Mouse (Mus musculus): ENCODE results near the gene Col19a1. TPM values are rescaled to one million over a fixed set of nuclear protein-coding genes. Genes with fewer than 3 reads are reported as not detected.
A peak's percentile ranks its signal among the peaks of the same experiment; 100 is the strongest.

Gene Col19a1
- polyA plus RNA-seq, 1 experiment = not detected

DNA sequence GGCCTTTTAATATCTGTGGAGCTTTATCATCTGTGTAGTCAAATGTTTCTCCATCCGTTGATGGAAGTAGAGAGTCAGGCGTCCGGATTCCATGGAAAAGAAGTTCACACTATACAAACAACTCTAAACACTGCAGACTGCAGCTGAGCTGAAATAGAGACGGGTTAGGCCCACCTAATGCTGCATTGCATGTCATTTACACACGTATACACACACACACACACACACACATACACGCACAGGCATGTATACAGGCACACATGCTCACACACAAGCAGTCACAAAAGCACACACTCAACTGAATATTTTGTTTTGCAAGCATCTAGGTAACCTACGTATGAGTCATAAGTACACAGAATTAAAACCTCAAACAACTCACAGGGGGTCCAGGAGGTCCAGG, 284.2 kb downstream of the Col19a1 start:
- no peak overlapping the region for H3K27ac ChIP-seq (ENCODE audit: insufficient read depth, low read depth, low read length)
- WGBS = 83% methylated on average over 7 of the region's 7 CpGs
- H3K4me1 ChIP-seq (ENCODE audit: control insufficient read depth, insufficient read depth, low read length) = no peaks in the 10 kb centered on the region
- TF ChIP-seq POLR2A (IDR thresholded peaks at IDR 0.05; ENCODE audit: insufficient read depth, low read depth, low read length) (no peak), CTCF (IDR thresholded peaks at IDR 0.05; ENCODE audit: insufficient read depth, low read depth, low read length) (no peak)
- H3K4me3 ChIP-seq (ENCODE audit: insufficient read depth, low read depth, low read length) = no peak overlapping the region

DNA sequence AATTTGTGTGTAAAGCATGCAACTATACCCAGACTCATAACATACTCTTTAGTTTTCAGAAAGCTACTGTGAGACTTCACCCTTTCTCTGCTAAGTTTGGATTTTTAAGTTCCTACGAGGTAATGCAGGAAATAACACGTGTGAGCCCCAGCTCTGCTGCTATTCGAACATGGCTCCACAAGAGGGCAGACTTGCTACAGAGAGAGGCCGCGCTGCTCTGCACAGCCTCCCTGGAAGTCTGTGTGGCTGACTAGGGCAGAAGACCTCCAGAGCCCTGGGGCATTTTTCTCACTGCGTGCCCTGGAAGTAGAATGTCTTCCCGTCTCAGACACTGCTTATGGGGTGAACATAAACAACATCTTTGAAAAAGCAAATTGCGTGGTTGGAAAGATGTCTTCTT, 284.6 kb downstream of the Col19a1 start:
- H3K4me3 ChIP-seq (ENCODE audit: insufficient read depth, low read depth, low read length) = no peak overlapping the region
- TF ChIP-seq POLR2A (IDR thresholded peaks at IDR 0.05; ENCODE audit: insufficient read depth, low read depth, low read length) (no peak), CTCF (IDR thresholded peaks at IDR 0.05; ENCODE audit: insufficient read depth, low read depth, low read length) (peak; percentile 62)
- no peaks in the 10 kb centered on the region for H3K4me1 ChIP-seq (ENCODE audit: control insufficient read depth, insufficient read depth, low read length)
- WGBS = 11% methylated on average over 8 of the region's 8 CpGs
- no peak overlapping the region for H3K27ac ChIP-seq (ENCODE audit: insufficient read depth, low read depth, low read length)

DNA sequence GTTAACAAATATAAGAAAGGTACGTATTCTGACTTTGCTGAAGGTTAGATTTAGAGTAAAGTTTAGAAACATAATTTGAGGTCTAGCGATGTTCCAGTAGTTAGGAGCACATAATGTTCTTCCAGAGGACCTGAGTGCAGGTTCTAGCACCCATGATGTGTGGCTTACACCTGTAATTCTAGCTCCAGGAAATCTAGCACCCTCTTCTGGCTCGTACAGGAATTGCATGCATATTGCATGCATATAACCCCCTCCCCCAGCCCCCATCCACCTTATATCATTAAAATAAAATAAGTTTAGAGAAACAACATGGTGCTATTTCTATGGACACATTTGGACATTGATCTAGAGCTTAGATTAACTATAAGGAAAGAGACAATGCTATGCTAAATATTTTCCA, 286.6 kb downstream of the Col19a1 start:
- H3K4me1 ChIP-seq (ENCODE audit: control insufficient read depth, insufficient read depth, low read length) = no peaks in the 10 kb centered on the region
- H3K4me3 ChIP-seq (ENCODE audit: insufficient read depth, low read depth, low read length) = no peak overlapping the region
- no peak for TF ChIP-seq CTCF (IDR thresholded peaks at IDR 0.05; ENCODE audit: insufficient read depth, low read depth, low read length)
- no peak for TF ChIP-seq POLR2A (IDR thresholded peaks at IDR 0.05; ENCODE audit: insufficient read depth, low read depth, low read length)
- no peak overlapping the region for H3K27ac ChIP-seq (ENCODE audit: insufficient read depth, low read depth, low read length)
- 97% methylated on average over 3 of the region's 3 CpGs for whole genome bisulfite sequencing

DNA sequence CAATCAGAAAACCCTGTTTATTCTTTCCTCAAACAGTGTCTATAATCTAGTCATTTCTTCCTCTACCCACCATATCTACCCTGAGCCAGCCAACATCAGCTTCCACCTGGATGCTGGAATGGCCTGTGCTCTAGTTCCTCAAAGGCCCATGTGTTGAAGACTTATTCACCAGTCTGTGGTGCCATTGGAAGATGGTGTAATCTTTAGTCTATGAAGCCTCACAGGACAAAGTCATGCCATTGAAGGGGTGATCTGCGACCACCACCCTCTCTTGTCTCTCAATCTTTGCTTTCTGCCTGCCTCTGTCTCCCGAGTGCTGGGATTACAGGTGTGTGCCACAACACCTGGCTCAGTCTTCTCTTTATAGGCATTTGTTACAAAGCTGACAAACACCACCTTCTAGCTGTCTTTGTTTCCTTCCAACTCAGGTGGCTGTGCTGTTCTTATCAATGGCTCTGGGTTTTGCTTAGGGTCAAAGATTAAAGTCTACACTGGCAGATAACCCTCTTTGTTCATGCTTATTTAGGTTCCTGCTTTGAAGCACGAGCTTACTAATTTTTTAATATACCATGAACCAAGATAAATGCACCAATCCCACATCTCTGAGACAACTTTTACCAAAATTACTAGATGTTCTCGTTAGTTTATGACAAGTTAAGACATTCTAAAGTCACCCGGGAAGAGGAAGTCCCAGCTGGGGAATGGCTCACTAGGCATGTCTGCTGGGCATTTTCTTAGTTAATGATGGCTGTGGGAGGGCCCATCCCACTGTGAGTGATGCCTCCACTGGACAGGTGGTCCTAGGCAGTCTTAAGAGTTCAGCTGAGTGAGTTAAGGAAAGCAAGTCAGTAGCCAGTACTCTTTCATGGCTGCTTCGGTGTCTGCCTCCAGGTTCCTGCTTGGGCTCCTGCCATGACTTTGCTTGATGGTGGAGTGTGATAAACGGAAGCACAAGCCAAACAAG, 292.0 kb downstream of the Col19a1 start:
- 84% methylated on average over 7 of the region's 7 CpGs for WGBS
- no peak overlapping the region for H3K27ac ChIP-seq (ENCODE audit: insufficient read depth, low read depth, low read length)
- H3K4me3 ChIP-seq (ENCODE audit: insufficient read depth, low read depth, low read length) = no peak overlapping the region
- no peaks in the 10 kb centered on the region for H3K4me1 ChIP-seq (ENCODE audit: control insufficient read depth, insufficient read depth, low read length)
- no peak for TF ChIP-seq CTCF (IDR thresholded peaks at IDR 0.05; ENCODE audit: insufficient read depth, low read depth, low read length)
- no peak for TF ChIP-seq POLR2A (IDR thresholded peaks at IDR 0.05; ENCODE audit: insufficient read depth, low read depth, low read length)

DNA sequence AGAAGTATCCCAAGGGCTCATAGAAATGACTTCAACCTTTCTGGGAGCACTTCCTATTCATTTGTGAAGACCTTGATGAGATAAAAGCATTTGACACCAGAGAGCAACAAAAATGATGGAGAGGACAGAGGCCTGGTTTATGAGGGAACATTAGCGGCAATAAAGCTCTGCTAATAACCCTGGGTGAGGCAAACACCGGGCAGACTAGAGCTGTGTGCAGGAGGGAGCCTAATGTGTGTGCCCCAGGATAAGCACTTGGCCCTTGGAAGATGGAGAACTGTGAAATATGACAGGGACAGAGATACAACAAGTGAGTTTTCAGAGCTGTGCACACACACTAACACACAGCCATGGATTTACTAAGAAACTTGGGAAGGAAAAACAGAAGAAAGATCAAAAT, 294.8 kb downstream of the Col19a1 start:
- no peaks in the 10 kb centered on the region for H3K4me1 ChIP-seq (ENCODE audit: control insufficient read depth, insufficient read depth, low read length)
- WGBS = 82% methylated on average over 2 of the region's 2 CpGs
- TF ChIP-seq CTCF (IDR thresholded peaks at IDR 0.05; ENCODE audit: insufficient read depth, low read depth, low read length) (no peak), POLR2A (IDR thresholded peaks at IDR 0.05; ENCODE audit: insufficient read depth, low read depth, low read length) (no peak)
- H3K4me3 ChIP-seq (ENCODE audit: insufficient read depth, low read depth, low read length) = no peak overlapping the region
- no peak overlapping the region for H3K27ac ChIP-seq (ENCODE audit: insufficient read depth, low read depth, low read length)

DNA sequence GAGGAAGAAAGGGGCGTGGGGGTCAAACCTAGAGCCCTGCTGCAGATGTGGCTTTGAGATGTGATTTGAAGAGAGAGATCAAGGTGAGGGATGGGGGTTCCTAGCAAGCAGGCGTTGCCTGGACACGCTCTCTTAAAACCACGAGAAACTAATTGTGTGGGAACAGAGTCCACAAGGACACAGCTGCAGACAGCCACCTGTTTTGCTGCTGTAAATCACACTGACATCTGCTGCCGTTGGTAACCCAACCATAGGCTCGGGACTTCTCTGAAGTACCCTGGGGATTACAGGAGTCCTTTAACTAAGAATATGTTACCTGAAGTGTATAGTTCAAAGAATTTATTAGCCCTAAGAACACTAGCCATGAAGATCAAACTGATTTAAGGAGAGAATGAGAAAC, 300.9 kb downstream of the Col19a1 start:
- no peaks in the 10 kb centered on the region for H3K4me1 ChIP-seq (ENCODE audit: control insufficient read depth, insufficient read depth, low read length)
- 73% methylated on average over 6 of the region's 6 CpGs for WGBS

DNA sequence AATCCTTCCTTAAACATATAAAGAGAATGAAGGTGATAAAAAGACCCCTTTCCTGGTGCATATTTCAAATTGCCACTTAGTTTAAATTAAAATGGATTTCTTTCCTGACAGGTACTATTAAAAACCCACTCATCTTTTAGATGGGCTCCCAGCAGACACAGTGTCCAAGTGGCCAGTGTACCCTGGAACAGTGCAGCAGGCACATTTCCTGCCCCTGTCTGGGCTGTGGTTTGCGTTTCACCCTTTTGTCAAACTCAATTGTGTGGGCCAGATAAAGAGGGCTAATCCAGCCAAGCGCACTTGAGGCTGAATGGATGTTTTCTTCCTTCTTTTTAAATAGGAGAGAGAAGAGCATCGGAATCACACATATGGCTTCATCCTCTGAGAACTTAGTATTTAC, 320.2 kb downstream of the Col19a1 start:
- Histone ChIP-seq H3K4me3 (ENCODE audit: insufficient read depth, low read depth, low read length) (no peak overlapping the region), H3K4me1 (ENCODE audit: control insufficient read depth, insufficient read depth, low read length) (no peaks in the 10 kb centered on the region), H3K27ac (ENCODE audit: insufficient read depth, low read depth, low read length) (no peak overlapping the region)
- 48% methylated on average over 3 of the region's 3 CpGs for WGBS
- TF ChIP-seq CTCF (IDR thresholded peaks at IDR 0.05; ENCODE audit: insufficient read depth, low read depth, low read length) (no peak), POLR2A (IDR thresholded peaks at IDR 0.05; ENCODE audit: insufficient read depth, low read depth, low read length) (no peak)

More for the DNA sequence above, 300.9 kb downstream of the Col19a1 start:
- TF ChIP-seq POLR2A (IDR thresholded peaks at IDR 0.05; ENCODE audit: insufficient read depth, low read depth, low read length) (no peak), CTCF (IDR thresholded peaks at IDR 0.05; ENCODE audit: insufficient read depth, low read depth, low read length) (no peak)
- H3K4me3 ChIP-seq (ENCODE audit: insufficient read depth, low read depth, low read length) = no peak overlapping the region
- H3K27ac ChIP-seq (ENCODE audit: insufficient read depth, low read depth, low read length) = no peak overlapping the region

DNA sequence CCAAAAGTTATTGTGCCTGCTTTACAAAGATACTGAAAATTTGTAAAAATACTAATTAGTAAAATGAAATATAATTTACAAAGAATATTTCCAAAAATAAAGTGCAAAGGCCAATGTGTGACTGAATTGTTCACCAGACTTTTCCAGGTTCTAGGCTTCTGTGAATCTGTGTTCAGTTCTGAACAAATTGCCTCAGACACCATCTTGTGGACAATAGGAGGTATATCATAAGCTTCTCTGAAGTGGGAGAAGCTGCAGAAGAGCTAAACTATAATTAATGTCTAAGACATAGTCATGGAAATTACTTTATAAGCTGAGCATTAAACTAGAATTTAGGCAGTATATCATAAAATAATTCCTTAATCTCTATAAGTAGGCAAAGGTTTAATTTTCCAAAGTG, 326.1 kb downstream of the Col19a1 start:
- TF ChIP-seq POLR2A (IDR thresholded peaks at IDR 0.05; ENCODE audit: insufficient read depth, low read depth, low read length) (no peak), CTCF (IDR thresholded peaks at IDR 0.05; ENCODE audit: insufficient read depth, low read depth, low read length) (no peak)
- Histone ChIP-seq H3K4me1 (ENCODE audit: control insufficient read depth, insufficient read depth, low read length) (no peaks in the 10 kb centered on the region), H3K4me3 (ENCODE audit: insufficient read depth, low read depth, low read length) (no peak overlapping the region), H3K27ac (ENCODE audit: insufficient read depth, low read depth, low read length) (no peak overlapping the region)

DNA sequence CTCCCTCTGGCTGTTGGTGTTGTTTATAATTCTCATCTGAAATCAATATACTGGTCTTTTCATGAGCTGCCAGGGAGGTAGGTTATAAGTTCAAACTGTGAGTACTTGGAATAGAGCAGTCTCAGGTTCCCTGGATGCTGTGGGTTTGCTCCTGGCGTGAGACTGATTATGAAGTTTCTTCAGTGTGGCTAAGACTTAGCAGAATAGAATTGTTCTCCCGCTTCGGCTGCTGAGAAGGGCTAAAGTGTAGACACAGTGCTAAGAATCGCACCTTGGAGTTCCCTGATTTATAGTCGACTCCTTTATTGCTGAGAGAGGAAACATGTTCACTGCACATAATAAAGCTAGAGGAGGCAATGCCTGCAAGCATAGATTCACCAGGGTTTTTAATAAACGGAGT, 327.9 kb downstream of the Col19a1 start:
- no peak for TF ChIP-seq POLR2A (IDR thresholded peaks at IDR 0.05; ENCODE audit: insufficient read depth, low read depth, low read length)
- no peak for TF ChIP-seq CTCF (IDR thresholded peaks at IDR 0.05; ENCODE audit: insufficient read depth, low read depth, low read length)
- H3K27ac ChIP-seq (ENCODE audit: insufficient read depth, low read depth, low read length) = no peak overlapping the region
- H3K4me1 ChIP-seq (ENCODE audit: control insufficient read depth, insufficient read depth, low read length) = no peaks in the 10 kb centered on the region
- no peak overlapping the region for H3K4me3 ChIP-seq (ENCODE audit: insufficient read depth, low read depth, low read length)
- 79% methylated on average over 6 of the region's 6 CpGs for WGBS
